Mouse (Mus musculus) urinary bladder, adult 2 months (tissue): ENCODE measurements around the gene Msi2. TPM values are rescaled to one million over a fixed set of nuclear protein-coding genes. Genes with fewer than 3 reads are reported as not detected.

Experiments
- DNase-seq: peaks from one replicate; pipeline ENCODE4 v3.0.0; 2022; ENCODE audit warnings: low spot score
- polyA plus RNA-seq: library from polyadenylated mRNA; depleted of rRNA; stranded (reverse); fragments of >200 nt; gene quantifications from 2 replicates; pipeline ENCODE4 v1.2.3, GENCODE M21; 2012

Msi2 gene
- polyA plus RNA-seq, 1 experiment = 44.7 TPM

- DNase-seq = no peak
Observed at GRCm38 (mm10) chr11:88365914-88366540, 352.3 kb downstream of the Msi2 start.

GRCm38 (mm10) chr11:88364231-88364630, 354.1 kb downstream of the Msi2 start:
- DNase-seq = no peak

- no peak for DNase-seq
Observed at GRCm38 (mm10) chr11:88363481-88363880, 354.8 kb downstream of the Msi2 start.

- no peak for DNase-seq
Observed at GRCm38 (mm10) chr11:88359736-88360135, 358.6 kb downstream of the Msi2 start.

GRCm38 (mm10) chr11:88357325-88357724, 361.0 kb downstream of the Msi2 start:
- DNase-seq = no peak

- no peak for DNase-seq
Observed at GRCm38 (mm10) chr11:88356598-88357290, 361.6 kb downstream of the Msi2 start.

- DNase-seq = no peak
Observed at GRCm38 (mm10) chr11:88356016-88356415, 362.3 kb downstream of the Msi2 start.

- DNase-seq = no peak
Observed at GRCm38 (mm10) chr11:88354771-88355170, 363.5 kb downstream of the Msi2 start.

- no peak for DNase-seq
Observed at GRCm38 (mm10) chr11:88351722-88352473, 366.4 kb downstream of the Msi2 start.

GRCm38 (mm10) chr11:88348690-88349089, 369.6 kb downstream of the Msi2 start:
- DNase-seq = no peak

- no peak for DNase-seq
Observed at GRCm38 (mm10) chr11:88348056-88348455, 370.3 kb downstream of the Msi2 start.

GRCm38 (mm10) chr11:88346066-88346465, 372.2 kb downstream of the Msi2 start:
- DNase-seq = no peak

GRCm38 (mm10) chr11:88337926-88338325, 380.4 kb downstream of the Msi2 start:
- DNase-seq = no peak

- DNase-seq = no peak
Observed at GRCm38 (mm10) chr11:88334893-88335292, 383.4 kb downstream of the Msi2 start.

GRCm38 (mm10) chr11:88332309-88332934, 385.9 kb downstream of the Msi2 start:
- DNase-seq = no peak

- no peak for DNase-seq
Observed at GRCm38 (mm10) chr11:88331722-88332121, 386.6 kb downstream of the Msi2 start.

- no peak for DNase-seq
Observed at GRCm38 (mm10) chr11:88330799-88331198, 387.5 kb downstream of the Msi2 start.

GRCm38 (mm10) chr11:88328813-88329595, 389.3 kb downstream of the Msi2 start:
- no peak for DNase-seq

GRCm38 (mm10) chr11:88327016-88327415, 391.3 kb downstream of the Msi2 start:
- no peak for DNase-seq

GRCm38 (mm10) chr11:88318850-88319249, 399.5 kb downstream of the Msi2 start:
- DNase-seq = no peak

- DNase-seq = no peak
Observed at GRCm38 (mm10) chr11:88315393-88315792, 402.9 kb downstream of the Msi2 start.

GRCm38 (mm10) chr11:88314471-88314870, 403.8 kb downstream of the Msi2 start:
- no peak for DNase-seq
